Comparison of ENCODE assay signal across 22 mouse cellular contexts in the genomic region with DNA sequence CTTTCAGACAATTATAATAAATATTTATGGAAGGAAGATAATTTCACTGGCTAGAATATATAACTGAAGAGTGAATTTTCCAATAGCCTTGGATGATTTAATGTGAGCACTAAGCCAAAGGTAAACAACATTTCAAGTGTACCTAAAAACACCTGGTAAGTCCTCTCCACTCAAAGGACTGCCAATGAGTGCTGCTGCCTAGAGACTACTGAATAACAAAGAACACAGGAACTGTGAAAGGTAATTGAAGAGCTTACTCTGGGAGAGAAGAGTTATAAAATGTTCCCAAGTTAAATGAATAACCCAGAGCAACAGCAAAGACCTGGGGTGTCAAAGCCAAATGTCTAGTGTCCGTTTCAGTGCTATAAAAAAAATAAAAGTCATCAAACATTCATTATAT.
DNase-seq lines count a peak whose midpoint lies in the region; ATAC-seq and TF ChIP-seq lines count a peak whose summit lies in the region.
"Had no signal": no experiment of that assay in that cellular context is flagged by ENCODE, and none has a peak within 500 bp of the region (broad histone marks: within the 10 kb centered on the region; RNA-seq: fewer than 3 reads in every experiment).

No protein-coding gene starts in this region.

- no peaks in the 10 kb centered on the region for H3K27me3 ChIP-seq in lung, postnatal 0 days (replicated peaks; ENCODE audit: insufficient read depth, low read length)
- H3K27me3 ChIP-seq: CH12.LX had no signal

- DNase-seq in layer of hippocampus, adult 2 months (ENCODE audit: low spot score in 2 of 2) = no peak
- DNase-seq in layer of hippocampus, postnatal 10 days (ENCODE audit: low spot score in 2 of 2) = no peak
- DNase-seq in lung, postnatal 0 days (ENCODE audit: low spot score) = peak; percentile 46
- DNase-seq in lung, postnatal 10 days = no peak
- DNase-seq in lung, postnatal 25 days (ENCODE audit: low spot score) = peak; percentile 63
- no peak for DNase-seq in lung, adult 2 months
- DNase-seq in lung, postnatal 36 days = peak; percentile 54
- DNase-seq in lung, postnatal 14 days = no peak
- DNase-seq: adrenal gland, adult 2 months; adrenal gland, adult 8-10 months; adrenal gland, postnatal 10 days; adrenal gland, postnatal 14 days; adrenal gland, postnatal 25 days; adrenal gland, postnatal 36 days; B cell, adult 2 months; cerebellum, adult 11 months; cerebellum, adult 11-12 months had no signal

- no peak overlapping the region for H3K4me3 ChIP-seq in layer of hippocampus, adult 2 months
- H3K4me3 ChIP-seq in lung, postnatal 0 days (ENCODE audit: low read depth, low read length) = no peak overlapping the region
- H3K4me3 ChIP-seq in lung, adult 2 months (replicated peaks; ENCODE audit: extremely low read depth, low read depth, low read length) = no peak overlapping the region

- no peak overlapping the region for H3K4me2 ChIP-seq in lung, postnatal 0 days (replicated peaks; ENCODE audit: low read depth, low read length)

- no peaks in the 10 kb centered on the region for H3K36me3 ChIP-seq in lung, postnatal 0 days (ENCODE audit: insufficient read depth, low read length)
- H3K36me3 ChIP-seq: G1E had no signal

- H3K9ac ChIP-seq in lung, postnatal 0 days (replicated peaks; ENCODE audit: low read depth) = no peak overlapping the region

- TF ChIP-seq POLR2A in lung, adult 2 months (IDR thresholded peaks at IDR 0.05; ENCODE audit: borderline replicate concordance, extremely low read depth, low read depth, low read length) = no peak

- H3K9me3 ChIP-seq in lung, postnatal 0 days (ENCODE audit: low read length) = no peaks in the 10 kb centered on the region
- H3K9me3 ChIP-seq: G1E had no signal

- peak overlapping the region; percentile 52 for H3K27ac ChIP-seq in layer of hippocampus, adult 2 months
- no peak overlapping the region for H3K27ac ChIP-seq in lung, postnatal 0 days (ENCODE audit: low read length)

- 5% methylated on average over 1 of the region's 1 CpGs for WGBS in lung, postnatal 0 days
- 21% methylated on average over 1 of the region's 1 CpGs for WGBS in lung, adult 2 months

- TF ChIP-seq CTCF in layer of hippocampus, adult 2 months (conservative IDR thresholded peaks at IDR 0.05) = no peak
- TF ChIP-seq CTCF in lung, postnatal 0 days (IDR thresholded peaks at IDR 0.05) = no peak
- no peak for TF ChIP-seq CTCF in lung, adult 2 months (IDR thresholded peaks at IDR 0.05; ENCODE audit: insufficient read depth, low read length)

- ATAC-seq in lung, postnatal 0 days = peak; percentile 46
- ATAC-seq: activated CD4-positive, CD25-positive, alpha-beta regulatory T cell, adult 4 months; CD4-positive, CD25-positive, alpha-beta regulatory T cell, adult 4 months; Patski had no signal

- TF ChIP-seq EP300 in lung, postnatal 0 days (IDR thresholded peaks at IDR 0.05) = 0 out of 2 replicates have a peak, but pooled peaks have one; percentile 13

- H3K4me1 ChIP-seq in lung, postnatal 0 days (ENCODE audit: insufficient read depth, low read depth, low read length) = no peaks in the 10 kb centered on the region
- H3K4me1 ChIP-seq in lung, adult 2 months (ENCODE audit: control insufficient read depth, insufficient read depth, low read length) = no peaks in the 10 kb centered on the region

Comparison
In these comparisons a context has a peak if more than half of its experiments do, and no peak if none do; other contexts are left out.
1. DNase-seq: peak in lung, postnatal 0 days (single experiment), lung, postnatal 25 days (single experiment) and lung, postnatal 36 days (single experiment); none in layer of hippocampus, adult 2 months (0 of 2), layer of hippocampus, postnatal 10 days (0 of 2), lung, postnatal 10 days (single experiment), lung, adult 2 months (single experiment) and lung, postnatal 14 days (single experiment).